Mouse (Mus musculus) liver, postnatal 0 days (tissue): ENCODE measurements around the gene Hormad2.

Experiments used
- CTCF ChIP-seq: sonication (generic); IDR thresholded peaks from 2 replicates; pipeline ENCODE4 v1.5.1; 2016; ENCODE audit warnings: antibody characterized with exemption, low read depth
- EP300 ChIP-seq: IDR thresholded peaks from 2 replicates; pipeline ENCODE4 v1.6.1; 2016; ENCODE audit warnings: antibody characterized with exemption, low read depth, mild to moderate bottlenecking

DNA sequence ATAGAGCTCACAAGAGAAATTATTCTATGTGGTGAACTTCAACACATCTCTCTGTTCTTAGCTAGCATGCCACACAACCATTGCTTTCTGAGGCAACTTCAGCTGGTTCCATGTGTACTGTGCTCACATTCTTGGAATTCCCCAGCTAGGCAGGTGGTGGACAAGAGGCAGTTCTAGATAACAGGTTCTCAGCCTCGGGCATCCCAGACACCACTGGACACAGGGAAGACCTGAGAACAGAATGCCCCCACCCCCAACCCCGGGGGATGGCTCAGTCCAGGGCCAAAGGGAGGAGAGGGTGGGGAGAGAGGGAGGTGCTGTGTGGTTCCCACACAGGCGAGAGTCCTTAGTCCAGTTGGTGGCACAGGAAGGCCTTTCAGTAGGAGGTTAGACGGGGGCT lies 36.6 kb downstream of the Hormad2 start:
- TF ChIP-seq CTCF (no peak), EP300 (no peak)
